Mouse (Mus musculus): ENCODE data around the gene A930004D18Rik. TPM values are rescaled to one million over a fixed set of nuclear protein-coding genes. Genes with fewer than 3 reads are reported as not detected.

The A930004D18Rik gene
- polyA plus RNA-seq, 1 experiment from 2014 or later: 9.4 TPM

DNA sequence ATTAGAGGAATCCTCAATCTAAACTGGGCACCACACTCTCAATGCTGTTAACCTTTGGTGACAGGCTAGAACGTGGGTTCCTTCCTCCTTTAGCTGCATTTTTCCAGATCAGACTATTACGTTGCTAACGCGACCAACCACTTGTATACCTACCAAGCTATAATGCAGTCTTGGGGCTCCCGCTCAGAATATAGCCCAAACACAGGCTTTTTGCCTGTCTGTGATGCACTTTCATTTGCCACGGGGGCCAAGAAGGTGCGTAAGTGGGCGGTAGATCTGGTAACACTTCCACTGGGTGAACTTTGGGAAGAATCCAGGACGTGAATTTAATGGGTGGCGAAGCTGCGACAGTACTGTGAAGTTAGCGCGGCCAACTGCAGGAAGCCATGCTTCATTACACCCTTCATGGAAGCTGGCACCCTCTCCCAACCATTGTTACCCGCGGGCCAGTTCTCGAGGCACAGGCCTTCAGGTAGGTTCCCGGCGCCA, 26.3 kb upstream of the A930004D18Rik start:
- 0% methylated on average over 18 of the region's 18 CpGs for WGBS
- H3K27ac ChIP-seq (ENCODE audit: low read depth, low read length): peak overlapping the region; percentile 100
- no peaks in the 10 kb centered on the region for H3K9me3 ChIP-seq (ENCODE audit: control insufficient read depth, low read length)
- H3K27me3 ChIP-seq (ENCODE audit: control insufficient read depth, insufficient read depth, low read length): no peaks in the 10 kb centered on the region
- peaks cover 6% of the 10 kb centered on the region; the same call in 1 of the 2 replicates for H3K4me1 ChIP-seq (ENCODE audit: control insufficient read depth, insufficient read depth, low read length)
- peak overlapping the region; percentile 87 for H3K9ac ChIP-seq (ENCODE audit: low read depth, low read length)
- H3K36me3 ChIP-seq (ENCODE audit: control insufficient read depth, insufficient read depth, low read length): peaks cover 10% of the 10 kb centered on the region
- H3K4me3 ChIP-seq (ENCODE audit: low read length): peak overlapping the region; percentile 82
- peak overlapping the region; percentile 68 for H3K4me2 ChIP-seq (replicated peaks; ENCODE audit: low read depth, low read length)
- ATAC-seq (ENCODE audit: low FRiP score, low TSS enrichment): peak; percentile 70

DNA sequence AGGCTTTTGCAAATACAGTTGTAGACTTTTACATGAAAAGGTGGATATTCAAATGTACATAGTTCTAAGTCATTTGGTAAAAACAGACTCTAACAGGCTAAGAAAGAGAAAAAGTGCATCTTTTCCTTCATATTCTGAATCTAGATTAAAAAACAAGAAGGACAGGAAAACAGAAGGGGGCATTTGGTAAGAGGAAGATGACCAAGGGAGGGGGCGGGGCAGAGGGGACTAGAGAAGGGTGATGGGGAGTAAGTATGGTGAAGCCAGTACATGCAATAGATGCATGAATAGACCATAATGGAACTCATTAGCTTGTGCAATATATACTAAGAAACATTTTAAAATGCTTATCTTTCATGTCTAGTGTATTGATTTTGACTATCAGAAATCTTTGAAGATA, 22.9 kb upstream of the A930004D18Rik start:
- H3K9ac ChIP-seq (ENCODE audit: low read depth, low read length): no peak overlapping the region
- H3K4me1 ChIP-seq (ENCODE audit: control insufficient read depth, insufficient read depth, low read length): peaks cover 3% of the 10 kb centered on the region; the same call in 1 of the 2 replicates
- no peak overlapping the region for H3K4me2 ChIP-seq (replicated peaks; ENCODE audit: low read depth, low read length)
- no peak overlapping the region for H3K4me3 ChIP-seq (ENCODE audit: low read length)
- H3K9me3 ChIP-seq (ENCODE audit: control insufficient read depth, low read length): no peaks in the 10 kb centered on the region
- no peaks in the 10 kb centered on the region for H3K36me3 ChIP-seq (ENCODE audit: control insufficient read depth, insufficient read depth, low read length)
- ATAC-seq (ENCODE audit: low FRiP score, low TSS enrichment): no peak
- H3K27me3 ChIP-seq (ENCODE audit: control insufficient read depth, insufficient read depth, low read length): no peaks in the 10 kb centered on the region
- WGBS: 100% methylated on average over 1 of the region's 1 CpGs
- no peak overlapping the region for H3K27ac ChIP-seq (ENCODE audit: low read depth, low read length)

DNA sequence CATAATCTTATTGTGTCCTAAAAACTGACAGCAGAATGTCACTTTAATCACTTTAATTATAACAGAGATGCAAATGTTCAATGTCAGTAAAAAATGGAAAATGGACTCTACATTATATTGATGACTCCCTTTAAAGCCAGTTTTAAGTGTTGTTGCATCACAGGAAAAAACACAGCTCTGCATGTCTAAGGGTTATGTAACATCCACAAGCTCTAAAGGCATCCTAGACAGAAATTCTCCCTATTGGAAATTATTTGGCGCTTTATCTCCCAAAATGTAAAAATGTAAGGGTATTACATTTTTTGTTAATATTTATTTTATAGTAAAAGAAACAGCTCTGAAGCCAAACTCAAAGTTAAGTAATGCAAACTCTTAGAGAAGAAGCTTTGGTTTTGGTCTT, 22.4 kb upstream of the A930004D18Rik start:
- WGBS: 85% methylated on average over 1 of the region's 1 CpGs
- H3K4me3 ChIP-seq (ENCODE audit: low read length): no peak overlapping the region
- H3K9ac ChIP-seq (ENCODE audit: low read depth, low read length): no peak overlapping the region
- no peak for ATAC-seq (ENCODE audit: low FRiP score, low TSS enrichment)
- no peak overlapping the region for H3K4me2 ChIP-seq (replicated peaks; ENCODE audit: low read depth, low read length)
- no peak overlapping the region for H3K27ac ChIP-seq (ENCODE audit: low read depth, low read length)
- H3K9me3 ChIP-seq (ENCODE audit: control insufficient read depth, low read length): no peaks in the 10 kb centered on the region
- no peaks in the 10 kb centered on the region for H3K27me3 ChIP-seq (ENCODE audit: control insufficient read depth, insufficient read depth, low read length)
- no peaks in the 10 kb centered on the region for H3K36me3 ChIP-seq (ENCODE audit: control insufficient read depth, insufficient read depth, low read length)
- H3K4me1 ChIP-seq (ENCODE audit: control insufficient read depth, insufficient read depth, low read length): peaks cover 3% of the 10 kb centered on the region; the same call in 1 of the 2 replicates

DNA sequence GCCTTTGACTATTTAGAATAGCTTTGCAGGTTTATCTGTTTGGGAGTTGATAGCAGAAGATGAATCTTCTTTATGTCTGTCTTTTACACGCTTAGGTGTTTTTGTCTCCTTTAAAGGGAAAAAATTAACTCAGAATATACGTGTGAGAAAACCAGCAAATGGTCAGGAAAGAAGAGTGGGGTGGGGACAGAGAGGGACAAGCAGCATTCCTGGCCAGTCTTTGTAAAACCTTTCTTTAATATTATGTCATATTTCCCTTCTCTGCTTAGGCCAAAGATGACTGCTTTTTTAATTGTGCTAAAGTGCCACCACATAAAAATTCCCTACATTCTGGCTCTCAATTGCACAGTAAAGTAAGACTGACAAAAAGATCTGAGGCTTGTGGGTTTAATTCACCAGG, 21.5 kb upstream of the A930004D18Rik start:
- H3K36me3 ChIP-seq (ENCODE audit: control insufficient read depth, insufficient read depth, low read length): no peaks in the 10 kb centered on the region
- ATAC-seq (ENCODE audit: low FRiP score, low TSS enrichment): no peak
- H3K9me3 ChIP-seq (ENCODE audit: control insufficient read depth, low read length): no peaks in the 10 kb centered on the region
- H3K4me2 ChIP-seq (replicated peaks; ENCODE audit: low read depth, low read length): no peak overlapping the region
- H3K4me3 ChIP-seq (ENCODE audit: low read length): no peak overlapping the region
- H3K4me1 ChIP-seq (ENCODE audit: control insufficient read depth, insufficient read depth, low read length): peaks cover 10% of the 10 kb centered on the region; the same call in 1 of the 2 replicates
- H3K9ac ChIP-seq (ENCODE audit: low read depth, low read length): no peak overlapping the region; the same call in 1 of the 2 replicates
- 58% methylated on average over 2 of the region's 2 CpGs for WGBS
- H3K27ac ChIP-seq (ENCODE audit: low read depth, low read length): no peak overlapping the region
- H3K27me3 ChIP-seq (ENCODE audit: control insufficient read depth, insufficient read depth, low read length): no peaks in the 10 kb centered on the region

DNA sequence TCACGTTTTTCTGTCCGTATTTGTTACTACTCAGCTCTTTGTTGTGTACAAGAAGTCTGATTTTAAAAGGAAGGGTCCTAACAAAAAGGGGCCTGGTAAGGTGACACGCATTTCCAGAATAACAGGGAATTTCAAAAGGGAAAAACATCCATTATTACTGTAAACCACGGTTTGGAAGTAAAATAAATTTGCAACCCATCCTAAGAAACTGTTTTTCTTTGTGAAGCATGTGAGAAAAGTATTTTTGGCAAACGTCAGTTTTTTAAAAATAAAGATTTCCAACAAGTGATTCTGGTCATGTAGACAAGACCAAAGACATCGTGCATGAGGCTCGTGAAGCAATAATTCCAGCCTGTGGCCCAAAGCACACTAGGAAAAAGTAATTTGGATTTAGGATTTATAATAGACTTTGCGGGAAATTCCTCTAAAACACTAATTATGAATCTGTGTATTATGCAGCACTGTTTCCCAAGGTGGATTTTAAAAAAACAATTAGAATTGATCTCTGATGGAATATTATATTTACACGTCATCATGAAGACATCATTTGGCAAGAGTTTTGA, 20.7 kb upstream of the A930004D18Rik start:
- peak overlapping the region; percentile 94 for H3K9ac ChIP-seq (ENCODE audit: low read depth, low read length)
- ATAC-seq (ENCODE audit: low FRiP score, low TSS enrichment): no peak
- peak overlapping the region; percentile 98 for H3K27ac ChIP-seq (ENCODE audit: low read depth, low read length)
- peak overlapping the region; percentile 86 for H3K4me2 ChIP-seq (replicated peaks; ENCODE audit: low read depth, low read length)
- H3K9me3 ChIP-seq (ENCODE audit: control insufficient read depth, low read length): no peaks in the 10 kb centered on the region
- 21% methylated on average over 9 of the region's 9 CpGs for whole genome bisulfite sequencing
- no peaks in the 10 kb centered on the region for H3K36me3 ChIP-seq (ENCODE audit: control insufficient read depth, insufficient read depth, low read length)
- H3K27me3 ChIP-seq (ENCODE audit: control insufficient read depth, insufficient read depth, low read length): no peaks in the 10 kb centered on the region
- peaks cover 10% of the 10 kb centered on the region; the same call in 1 of the 2 replicates for H3K4me1 ChIP-seq (ENCODE audit: control insufficient read depth, insufficient read depth, low read length)
- H3K4me3 ChIP-seq (ENCODE audit: low read length): peak overlapping the region; percentile 60

DNA sequence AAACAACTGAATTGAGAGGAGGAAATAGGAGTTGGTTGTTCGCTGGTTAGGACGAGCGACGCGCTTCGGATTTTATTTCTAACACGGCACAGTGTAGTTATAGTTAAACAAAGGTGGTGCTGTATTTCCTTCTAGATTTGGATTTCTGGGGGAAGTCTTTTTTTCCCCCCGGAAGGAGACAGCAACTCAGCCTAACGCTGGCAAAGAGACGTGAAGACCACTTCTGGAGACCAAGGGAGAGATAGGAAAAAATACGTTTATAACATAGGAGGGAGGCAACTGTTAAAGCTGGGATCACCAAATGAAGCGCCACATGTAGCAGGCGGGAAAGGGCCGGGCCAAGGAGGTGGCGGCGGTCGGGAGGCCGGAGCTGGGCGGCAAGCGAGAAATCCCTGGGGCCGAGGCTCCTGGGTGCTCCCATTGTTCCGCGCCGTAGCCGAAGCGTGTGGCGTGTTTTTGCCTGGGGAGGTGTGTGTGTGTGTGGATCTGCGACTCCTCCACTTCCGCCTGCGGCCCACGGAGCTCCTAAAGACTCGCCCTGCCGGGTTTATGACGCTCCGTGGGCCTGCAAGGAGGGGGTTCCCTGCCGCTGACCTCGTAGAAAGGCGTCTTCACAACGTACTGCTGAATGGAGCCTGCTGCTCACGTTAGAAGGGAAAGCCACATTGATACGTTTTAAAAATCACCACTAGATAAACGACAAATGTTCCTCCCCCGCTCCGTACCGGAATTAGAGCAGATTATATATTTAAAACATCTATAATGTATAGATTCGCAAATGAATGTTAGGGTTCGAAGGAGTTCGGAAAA, 20.0 kb upstream of the A930004D18Rik start:
- Histone ChIP-seq H3K27ac (ENCODE audit: low read depth, low read length) (peak overlapping the region; percentile 98), H3K27me3 (ENCODE audit: control insufficient read depth, insufficient read depth, low read length) (no peaks in the 10 kb centered on the region), H3K4me2 (replicated peaks; ENCODE audit: low read depth, low read length) (peak overlapping the region; percentile 86), H3K9me3 (ENCODE audit: control insufficient read depth, low read length) (no peaks in the 10 kb centered on the region), H3K4me3 (ENCODE audit: low read length) (peak overlapping the region; percentile 60), H3K9ac (ENCODE audit: low read depth, low read length) (peak overlapping the region; percentile 94), H3K4me1 (ENCODE audit: control insufficient read depth, insufficient read depth, low read length) (peaks cover 10% of the 10 kb centered on the region; the same call in 1 of the 2 replicates), H3K36me3 (ENCODE audit: control insufficient read depth, insufficient read depth, low read length) (no peaks in the 10 kb centered on the region)
- ATAC-seq (ENCODE audit: low FRiP score, low TSS enrichment): no peak
- WGBS: under 1% methylated on average over 48 of the region's 48 CpGs

DNA sequence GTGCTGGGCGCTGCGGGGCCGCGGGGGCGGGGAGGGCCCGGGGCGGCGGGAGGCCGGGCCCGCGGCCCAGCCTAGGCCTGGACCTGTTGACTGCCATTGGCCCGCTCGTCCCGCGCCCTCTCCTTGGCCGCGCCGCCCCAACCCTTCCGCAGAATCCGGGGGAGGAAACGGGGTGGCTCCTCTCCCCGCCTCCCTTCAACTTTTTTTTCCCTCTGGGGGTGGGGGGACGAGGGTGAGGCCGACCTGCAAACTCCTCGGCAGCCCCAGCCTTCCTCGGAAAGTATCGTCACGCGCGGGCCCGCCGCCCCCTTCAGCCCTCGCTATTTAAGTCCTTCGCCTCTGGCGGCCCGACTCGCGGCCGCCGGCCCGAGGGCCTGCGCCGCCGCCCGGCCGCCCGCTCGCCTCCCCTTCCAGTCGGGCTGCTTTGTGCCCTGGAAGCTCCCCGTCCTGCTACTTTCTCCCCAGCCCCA, 19.3 kb upstream of the A930004D18Rik start:
- no peaks in the 10 kb centered on the region for H3K9me3 ChIP-seq (ENCODE audit: control insufficient read depth, low read length)
- H3K4me1 ChIP-seq (ENCODE audit: control insufficient read depth, insufficient read depth, low read length): peaks cover 10% of the 10 kb centered on the region; the same call in 1 of the 2 replicates
- peak overlapping the region; percentile 60 for H3K4me3 ChIP-seq (ENCODE audit: low read length)
- peak overlapping the region; percentile 86 for H3K4me2 ChIP-seq (replicated peaks; ENCODE audit: low read depth, low read length)
- peak; percentile 98 for ATAC-seq (ENCODE audit: low FRiP score, low TSS enrichment)
- peak overlapping the region; percentile 98 for H3K27ac ChIP-seq (ENCODE audit: low read depth, low read length)
- no peaks in the 10 kb centered on the region for H3K36me3 ChIP-seq (ENCODE audit: control insufficient read depth, insufficient read depth, low read length)
- under 1% methylated on average over 38 of the region's 50 CpGs for WGBS
- peak overlapping the region; percentile 94 for H3K9ac ChIP-seq (ENCODE audit: low read depth, low read length)
- H3K27me3 ChIP-seq (ENCODE audit: control insufficient read depth, insufficient read depth, low read length): no peaks in the 10 kb centered on the region

DNA sequence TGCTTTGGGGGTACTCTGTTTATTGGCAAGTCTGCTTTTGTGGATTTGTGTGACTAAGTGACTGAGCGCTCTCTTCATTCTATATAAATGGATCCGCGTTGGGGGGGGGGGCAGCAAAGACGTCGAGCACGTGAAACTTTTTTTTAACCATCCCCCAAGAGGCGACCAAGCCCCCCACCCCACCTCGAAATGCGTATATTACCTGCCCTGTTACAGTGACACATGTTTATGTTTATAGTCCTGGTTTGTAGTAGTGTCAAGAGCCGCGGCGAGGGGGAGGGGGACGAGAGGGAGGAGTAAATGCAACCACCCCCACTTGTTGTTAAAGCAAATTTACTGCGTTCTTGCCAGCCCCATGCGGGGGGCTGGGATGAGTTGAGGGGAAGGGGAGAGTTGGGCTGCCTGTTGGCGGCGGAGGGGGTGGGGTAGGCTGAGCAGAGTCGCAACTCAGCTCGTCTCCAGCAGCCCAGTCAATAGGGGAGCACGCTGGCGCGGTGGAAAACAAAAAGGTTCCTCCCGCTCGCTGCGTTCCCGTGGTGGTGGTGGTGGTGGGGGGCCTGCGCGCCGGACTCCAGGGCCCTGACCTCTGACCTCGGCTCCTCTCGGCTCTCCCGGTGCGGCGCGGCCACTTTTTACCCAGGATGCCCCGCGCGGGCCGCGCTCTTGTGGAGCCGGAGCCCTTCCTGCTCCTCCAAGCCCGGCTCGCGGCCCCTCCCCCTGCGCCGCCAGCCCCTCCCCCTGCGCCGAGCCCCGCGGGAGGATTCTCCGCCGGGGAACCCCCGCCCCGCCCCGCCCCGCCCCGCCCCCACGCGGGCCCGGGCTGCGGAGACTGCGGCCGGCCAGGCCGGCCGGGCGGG, 18.6 kb upstream of the A930004D18Rik start:
- Histone ChIP-seq H3K27ac (ENCODE audit: low read depth, low read length) (peak overlapping the region; percentile 99), H3K4me2 (replicated peaks; ENCODE audit: low read depth, low read length) (peak overlapping the region; percentile 86), H3K9ac (ENCODE audit: low read depth, low read length) (peak overlapping the region; percentile 94), H3K27me3 (ENCODE audit: control insufficient read depth, insufficient read depth, low read length) (no peaks in the 10 kb centered on the region), H3K4me3 (ENCODE audit: low read length) (peak overlapping the region; percentile 60), H3K36me3 (ENCODE audit: control insufficient read depth, insufficient read depth, low read length) (no peaks in the 10 kb centered on the region), H3K9me3 (ENCODE audit: control insufficient read depth, low read length) (no peaks in the 10 kb centered on the region), H3K4me1 (ENCODE audit: control insufficient read depth, insufficient read depth, low read length) (peaks cover 13% of the 10 kb centered on the region)
- ATAC-seq (ENCODE audit: low FRiP score, low TSS enrichment): peak; percentile 93
- WGBS: under 1% methylated on average over 38 of the region's 66 CpGs
